Mouse (Mus musculus) forebrain, embryonic 10.5 days (tissue): ENCODE results near the gene Gm20865. TPM values are rescaled to one million over a fixed set of nuclear protein-coding genes. Genes with fewer than 3 reads are reported as not detected.
"Not testable (repeated sequence)": the region's sequence is repeated elsewhere in the genome, so short reads cannot be mapped to it uniquely, and the experiment has no call there.

Experiments used
- DNase-seq: peaks from one replicate; pipeline ENCODE4 v3.0.0-alpha.2; 2017; ENCODE audit warnings: low spot score; ENCODE audit errors: extremely low spot score
- H3K27ac ChIP-seq: fragments of 300-500 bp; sonication (generic); 2 replicates; pipeline ENCODE4 v1.5.1; 2016; ENCODE audit warnings: mild to moderate bottlenecking
- H3K27me3 ChIP-seq: fragments of 300-500 bp; sonication (generic); 2 replicates; pipeline ENCODE4 v1.6.1; 2016; ENCODE audit warnings: mild to moderate bottlenecking; ENCODE audit not compliant: poor library complexity, severe bottlenecking
- H3K36me3 ChIP-seq: fragments of 300-500 bp; sonication (generic); replicated peaks from 2 replicates; pipeline ENCODE4 v1.6.1; 2016; ENCODE audit warnings: mild to moderate bottlenecking, moderate library complexity
- H3K4me1 ChIP-seq: fragments of 300-500 bp; sonication (generic); 2 replicates; pipeline ENCODE4 v1.6.1; 2016
- H3K4me3 ChIP-seq: fragments of 300-500 bp; sonication (generic); 2 replicates; pipeline ENCODE4 v1.5.1; 2016; ENCODE audit warnings: mild to moderate bottlenecking, moderate library complexity
- H3K9me3 ChIP-seq: fragments of 300-500 bp; sonication (generic); 2 replicates; pipeline ENCODE4 v1.6.1; 2016; ENCODE audit warnings: mild to moderate bottlenecking, moderate library complexity
- WGBS: fragments of 180-500 bp; shearing (Covaris S2); methylation state at CpG from one replicate; pipeline ENCODE4 v1.1.7; 2016; 5-methylcytosine and 5-hydroxymethylcytosine counted together
- polyA plus RNA-seq: library from polyadenylated mRNA; unstranded; fragments of >200 nt; fragmentation: Nextera tagmentation; extraction: Ambion mirVana; gene quantifications from 2 replicates; pipeline ENCODE4 v1.2.1, GENCODE M21; 2016

Gm20865 gene
- not detected in 2 replicates for polyA plus RNA-seq

GRCm38 (mm10) chrY:21241275-21241674, at the start of gene Gm20865:
Gm20865 (plus strand) TSS chrY:21241575.
- not testable (repeated sequence) for DNase-seq, H3K27ac ChIP-seq
- WGBS = no CpG with 5 or more reads among the region's 3 CpGs

More at GRCm38 (mm10) chrY:21241275-21241674, at the start of gene Gm20865:
- not testable (repeated sequence) for H3K27me3 ChIP-seq, H3K4me3 ChIP-seq, H3K4me1 ChIP-seq, H3K9me3 ChIP-seq, H3K36me3 ChIP-seq

Other genes with a start within 250 kb of the Gm20865 start
- not detected in 2 replicates for gene Gm29866, start 247.9 kb upstream of the Gm20865 start, polyA plus RNA-seq
- not detected in 2 replicates for gene Gm20909, start 77.0 kb upstream of the Gm20865 start, polyA plus RNA-seq